Mouse (Mus musculus): Measurements from ENCODE around the gene Arhgef40.
A peak's percentile ranks its signal among the peaks of the same experiment; 100 is the strongest.

GRCm38 (mm10) chr14:51985301-51986152 lies 1.0 kb downstream of the Arhgef40 start:
- TF ChIP-seq CTCF (IDR thresholded peaks at IDR 0.05; ENCODE audit: borderline replicate concordance, insufficient read depth, low read length) (no peak), POLR2A (IDR thresholded peaks at IDR 0.05; ENCODE audit: low read depth, low read length) (peak; percentile 90)

All from embryonic fibroblast, embryonic 13.5 days (primary cell).